Mouse (Mus musculus) common myeloid progenitor, adult 5-6 weeks (primary cell): Measurements from ENCODE around the gene Plcb3. TPM values are rescaled to one million over a fixed set of nuclear protein-coding genes. Genes with fewer than 3 reads are reported as not detected.
"Not testable (repeated sequence)": the region's sequence is repeated elsewhere in the genome, so short reads cannot be mapped to it uniquely, and the experiment has no call there.

ENCODE experiments used
- ATAC-seq: replicated peaks from 2 replicates; pipeline ENCODE4 v1.8.0; 2016; ENCODE audit warnings: low read depth, mild to moderate bottlenecking, moderate TSS enrichment, inconsistent platforms; ENCODE audit not compliant: poor library complexity, severe bottlenecking
- total RNA-seq: library from RNA; stranded (forward); fragments of 200-1000, 187-1606 nt; gene quantifications from 2 replicates; pipeline ENCODE4 v1.2.3, GENCODE M21; 2017

The Plcb3 gene
- total RNA-seq, 1 experiment from 2014 or later = 7.5 TPM

GRCm38 (mm10) chr19:6992011-6992858 lies 16.0 kb upstream of the Plcb3 start, which contains the start of gene Dnajc4:
Dnajc4 (minus strand) TSS chr19:6992572.
- ATAC-seq = peak; percentile 91

GRCm38 (mm10) chr19:6991166-6991565 lies 14.9 kb upstream of the Plcb3 start:
- not testable (repeated sequence) for ATAC-seq

GRCm38 (mm10) chr19:6990712-6991111 lies 14.4 kb upstream of the Plcb3 start:
- ATAC-seq = no peak

GRCm38 (mm10) chr19:6989251-6989650 lies 13.0 kb upstream of the Plcb3 start:
- ATAC-seq = no peak

GRCm38 (mm10) chr19:6987904-6988285 lies 11.6 kb upstream of the Plcb3 start:
- no peak for ATAC-seq

GRCm38 (mm10) chr19:6987061-6987903 lies 11.0 kb upstream of the Plcb3 start, which contains the start of gene Vegfb:
Vegfb (minus strand) TSS chr19:6987651.
- ATAC-seq = peak; percentile 27

DNA sequence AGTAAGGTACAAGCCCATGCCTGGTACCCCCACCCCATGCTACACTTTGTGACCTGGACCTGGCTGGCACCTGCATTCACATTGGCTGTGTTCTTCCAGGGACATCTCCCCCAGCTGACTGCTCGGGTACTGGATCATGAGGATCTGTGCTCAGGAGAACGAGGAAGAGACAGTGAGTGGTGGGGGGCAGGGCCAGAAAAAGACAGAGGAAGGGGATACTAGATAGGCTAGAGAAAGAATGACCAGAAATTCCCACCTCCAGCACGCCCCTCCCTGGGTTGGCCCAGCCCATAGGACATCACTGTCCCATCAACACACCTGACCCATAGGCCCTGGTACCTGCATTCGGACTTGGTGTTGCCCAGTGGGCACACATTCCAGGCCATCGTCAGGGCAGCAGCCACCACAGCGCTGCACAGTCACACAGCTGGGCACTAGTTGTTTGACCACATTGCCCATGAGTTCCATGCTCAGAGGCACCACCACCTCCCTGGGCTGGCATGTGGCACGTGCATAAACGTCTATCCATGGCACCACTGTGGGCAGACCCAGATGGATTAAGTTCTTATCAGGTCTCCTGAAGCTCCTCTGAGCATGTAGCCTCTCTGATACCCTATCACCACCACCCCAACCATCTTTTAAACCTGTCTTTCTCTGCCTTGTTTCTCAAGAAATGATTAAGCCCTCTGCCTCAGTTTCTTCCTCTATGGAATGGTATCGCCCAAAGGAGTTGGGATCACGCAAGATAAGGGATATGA lies 9.9 kb upstream of the Plcb3 start:
- no peak for ATAC-seq

- ATAC-seq = no peak
Observed at GRCm38 (mm10) chr19:6985300-6985699, 9.0 kb upstream of the Plcb3 start.

GRCm38 (mm10) chr19:6983621-6984020 lies 7.4 kb upstream of the Plcb3 start:
- no peak for ATAC-seq

GRCm38 (mm10) chr19:6981465-6981864 lies 5.2 kb upstream of the Plcb3 start:
- no peak for ATAC-seq

GRCm38 (mm10) chr19:6980381-6981093 lies 4.3 kb upstream of the Plcb3 start, which contains the start of gene Fkbp2:
Fkbp2 (minus strand) TSS chr19:6980501.
- peak; percentile 53 for ATAC-seq

- peak; percentile 79 for ATAC-seq
Observed at GRCm38 (mm10) chr19:6979486-6980380, 3.5 kb upstream of the Plcb3 start.

DNA sequence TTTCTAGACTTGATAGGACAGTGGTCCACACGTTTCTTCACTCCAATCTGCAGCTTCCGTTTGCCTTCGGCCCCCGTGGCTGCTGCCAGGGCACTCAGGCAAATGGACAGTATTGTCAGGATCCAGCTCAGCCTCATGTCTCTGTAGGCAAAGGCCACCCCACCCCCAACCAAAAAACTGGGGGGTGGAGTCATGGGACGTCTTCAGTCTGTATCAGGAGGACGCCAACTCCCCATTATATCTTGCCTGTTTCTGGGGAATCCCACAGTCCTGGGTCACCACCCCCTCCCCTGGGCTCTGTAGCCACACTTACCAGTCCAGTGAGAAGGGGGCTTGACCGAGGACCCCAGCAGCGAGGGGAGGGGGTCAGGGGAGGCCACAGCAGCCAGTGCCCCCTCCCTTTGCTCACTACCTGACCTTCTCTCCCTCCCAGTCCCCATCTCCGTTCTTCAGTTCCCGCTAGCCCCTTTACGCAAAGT lies 2.8 kb upstream of the Plcb3 start:
- ATAC-seq = no peak

GRCm38 (mm10) chr19:6978639-6978974 lies 2.3 kb upstream of the Plcb3 start:
- no peak for ATAC-seq

GRCm38 (mm10) chr19:6977759-6978638 lies 1.7 kb upstream of the Plcb3 start:
- no peak for ATAC-seq

- peak; percentile 69 for ATAC-seq
Observed at GRCm38 (mm10) chr19:6974211-6975205, 1.8 kb downstream of the Plcb3 start, which contains the start of gene Ppp1r14b. Ppp1r14b (plus strand) TSS chr19:6974968.
